Mouse (Mus musculus) liver, embryonic 16.5 days (tissue): ENCODE data around the gene Dkk3. TPM values are rescaled to one million over a fixed set of nuclear protein-coding genes. Genes with fewer than 3 reads are reported as not detected.

ENCODE experiments used
- ATAC-seq: fragments of 200-750 bp; cut with Nextera tagmentation; 2 replicates; pipeline ENCODE4 v1.8.0; 2017; ENCODE audit warnings: low read depth, mild to moderate bottlenecking, moderate number of reproducible peaks, moderate library complexity
- H3K27ac ChIP-seq: fragments of 300-500 bp; sonication (generic); 2 replicates; pipeline ENCODE4 v1.5.1; 2014; ENCODE audit warnings: mild to moderate bottlenecking, low read length
- H3K27me3 ChIP-seq: fragments of 300-500 bp; sonication (generic); 2 replicates; pipeline ENCODE4 v1.6.1; 2014; ENCODE audit warnings: low read depth, low read length, mixed read lengths; ENCODE audit not compliant: control insufficient read depth, insufficient read depth
- H3K36me3 ChIP-seq: fragments of 300-500 bp; sonication (generic); 2 replicates; pipeline ENCODE4 v1.6.1; 2014; ENCODE audit warnings: mild to moderate bottlenecking; ENCODE audit not compliant: control insufficient read depth, insufficient read depth
- H3K4me1 ChIP-seq: fragments of 300-500 bp; sonication (generic); 2 replicates; pipeline ENCODE4 v1.6.1; 2014; ENCODE audit warnings: low read depth, low read length, mixed read lengths; ENCODE audit not compliant: control insufficient read depth
- H3K4me2 ChIP-seq: fragments of 300-500 bp; sonication (generic); 2 replicates; pipeline ENCODE4 v1.6.1; 2014; ENCODE audit warnings: low read depth, low read length, mixed read lengths
- H3K4me3 ChIP-seq: fragments of 300-500 bp; sonication (generic); 2 replicates; pipeline ENCODE4 v1.5.1; 2014; ENCODE audit warnings: low read depth, mild to moderate bottlenecking, low read length
- H3K9ac ChIP-seq: fragments of 300-500 bp; sonication (generic); 2 replicates; pipeline ENCODE4 v1.6.1; 2014; ENCODE audit warnings: low read depth, low read length
- H3K9me3 ChIP-seq: fragments of 300-500 bp; sonication (generic); replicated peaks from 2 replicates; pipeline ENCODE4 v1.6.1; 2016; ENCODE audit warnings: low read length; ENCODE audit not compliant: control insufficient read depth
- WGBS: fragments of 180-500 bp; shearing (Covaris S2); extraction: QIAGEN DNeasy Blood & Tissue Kit; methylation state at CpG from one replicate; pipeline ENCODE4 v1.1.7; 2014; ENCODE audit not compliant: insufficient replicate concordance; 5-methylcytosine and 5-hydroxymethylcytosine counted together
- polyA plus RNA-seq: library from polyadenylated mRNA; unstranded; fragments of >200 nt; fragmentation: Nextera tagmentation; extraction: Ambion mirVana; gene quantifications from 2 replicates; pipeline ENCODE4 v1.2.1, GENCODE M21; 2015

The Dkk3 gene
- polyA plus RNA-seq, 1 experiment from 2014 or later, result 1.9 TPM

- WGBS, result 2% methylated on average over 23 of the region's 23 CpGs
These were observed 528 bp downstream of the Dkk3 start for GRCm38 (mm10) chr7:112158316-112158741.

GRCm38 (mm10) chr7:112157584-112158315 is 1.1 kb downstream of the Dkk3 start:
- Histone ChIP-seq H3K9me3 (no peaks in the 10 kb centered on the region), H3K36me3 (no peaks in the 10 kb centered on the region), H3K27ac (no peak overlapping the region), H3K27me3 (peaks cover 15% of the 10 kb centered on the region), H3K4me1 (no peaks in the 10 kb centered on the region; the same call in 1 of the 2 replicates), H3K9ac (no peak overlapping the region), H3K4me3 (peak overlapping the region; percentile 46), H3K4me2 (peak overlapping the region; percentile 49)
- WGBS, result 15% methylated on average over 23 of the region's 23 CpGs
- ATAC-seq, result no peak

More at GRCm38 (mm10) chr7:112158316-112158741, 528 bp downstream of the Dkk3 start:
- Histone ChIP-seq H3K36me3 (no peaks in the 10 kb centered on the region), H3K4me1 (no peaks in the 10 kb centered on the region; the same call in 1 of the 2 replicates), H3K4me2 (peak overlapping the region; percentile 49), H3K4me3 (peak overlapping the region; percentile 46), H3K27me3 (peaks cover 15% of the 10 kb centered on the region), H3K9me3 (no peaks in the 10 kb centered on the region), H3K27ac (no peak overlapping the region), H3K9ac (no peak overlapping the region)
- no peak for ATAC-seq

- 24% methylated on average over 1 of the region's 1 CpGs for WGBS
- Histone ChIP-seq H3K4me3 (no peak overlapping the region), H3K36me3 (no peaks in the 10 kb centered on the region), H3K9me3 (no peaks in the 10 kb centered on the region), H3K27ac (no peak overlapping the region), H3K9ac (no peak overlapping the region), H3K27me3 (peaks cover 15% of the 10 kb centered on the region), H3K4me1 (no peaks in the 10 kb centered on the region; the same call in 1 of the 2 replicates), H3K4me2 (no peak overlapping the region)
- ATAC-seq, result no peak
These were observed 3.7 kb downstream of the Dkk3 start for GRCm38 (mm10) chr7:112155194-112155593.

GRCm38 (mm10) chr7:112154445-112154844 is 4.4 kb downstream of the Dkk3 start:
- H3K27me3 ChIP-seq, result peaks cover 15% of the 10 kb centered on the region
- H3K9me3 ChIP-seq, result no peaks in the 10 kb centered on the region
- no peak overlapping the region for H3K4me3 ChIP-seq
- 50% methylated on average over 4 of the region's 4 CpGs for WGBS
- H3K27ac ChIP-seq, result no peak overlapping the region
- H3K4me1 ChIP-seq, result no peaks in the 10 kb centered on the region; the same call in 1 of the 2 replicates
- no peaks in the 10 kb centered on the region for H3K36me3 ChIP-seq
- ATAC-seq, result no peak
- H3K9ac ChIP-seq, result no peak overlapping the region
- no peak overlapping the region for H3K4me2 ChIP-seq

- H3K27ac ChIP-seq, result no peak overlapping the region
- no peaks in the 10 kb centered on the region for H3K4me1 ChIP-seq
- H3K4me2 ChIP-seq, result no peak overlapping the region
- no peaks in the 10 kb centered on the region for H3K27me3 ChIP-seq
- H3K36me3 ChIP-seq, result no peaks in the 10 kb centered on the region
- H3K4me3 ChIP-seq, result no peak overlapping the region
- no peaks in the 10 kb centered on the region for H3K9me3 ChIP-seq
- 64% methylated on average over 10 of the region's 10 CpGs for WGBS
- ATAC-seq, result no peak
- H3K9ac ChIP-seq, result no peak overlapping the region
These were observed 9.7 kb downstream of the Dkk3 start for GRCm38 (mm10) chr7:112149113-112149512.

- Histone ChIP-seq H3K4me3 (no peak overlapping the region), H3K36me3 (no peaks in the 10 kb centered on the region), H3K9ac (no peak overlapping the region), H3K4me1 (no peaks in the 10 kb centered on the region), H3K4me2 (no peak overlapping the region), H3K27me3 (no peaks in the 10 kb centered on the region), H3K27ac (no peak overlapping the region), H3K9me3 (no peaks in the 10 kb centered on the region)
- ATAC-seq, result no peak
- 55% methylated on average over 2 of the region's 2 CpGs for WGBS
These were observed 10.9 kb downstream of the Dkk3 start for GRCm38 (mm10) chr7:112147979-112148378.

- H3K27ac ChIP-seq, result no peak overlapping the region
- H3K4me3 ChIP-seq, result no peak overlapping the region
- ATAC-seq, result no peak
- no peaks in the 10 kb centered on the region for H3K4me1 ChIP-seq
- H3K27me3 ChIP-seq, result no peaks in the 10 kb centered on the region
- no peaks in the 10 kb centered on the region for H3K36me3 ChIP-seq
- no peaks in the 10 kb centered on the region for H3K9me3 ChIP-seq
- no peak overlapping the region for H3K9ac ChIP-seq
- no peak overlapping the region for H3K4me2 ChIP-seq
- 63% methylated on average over 11 of the region's 11 CpGs for WGBS
These were observed 14.1 kb downstream of the Dkk3 start for GRCm38 (mm10) chr7:112144646-112145179.

GRCm38 (mm10) chr7:112143978-112144377 is 14.9 kb downstream of the Dkk3 start:
- 57% methylated on average over 4 of the region's 4 CpGs for WGBS
- ATAC-seq, result no peak
- Histone ChIP-seq H3K27me3 (no peaks in the 10 kb centered on the region), H3K9ac (no peak overlapping the region), H3K27ac (no peak overlapping the region), H3K36me3 (no peaks in the 10 kb centered on the region), H3K4me1 (no peaks in the 10 kb centered on the region), H3K4me3 (no peak overlapping the region), H3K4me2 (no peak overlapping the region), H3K9me3 (no peaks in the 10 kb centered on the region)

- H3K27ac ChIP-seq, result no peak overlapping the region
- no peaks in the 10 kb centered on the region for H3K36me3 ChIP-seq
- no peak overlapping the region for H3K9ac ChIP-seq
- H3K4me3 ChIP-seq, result no peak overlapping the region
- 47% methylated on average over 7 of the region's 7 CpGs for WGBS
- H3K4me2 ChIP-seq, result no peak overlapping the region
- H3K9me3 ChIP-seq, result no peaks in the 10 kb centered on the region
- H3K4me1 ChIP-seq, result no peaks in the 10 kb centered on the region
- no peaks in the 10 kb centered on the region for H3K27me3 ChIP-seq
- no peak for ATAC-seq
These were observed 15.8 kb downstream of the Dkk3 start for GRCm38 (mm10) chr7:112143090-112143500.
